Mouse (Mus musculus) heart, adult 2 months (tissue): ENCODE data around the gene Nrbp1. TPM values are rescaled to one million over a fixed set of nuclear protein-coding genes. Genes with fewer than 3 reads are reported as not detected.

Source experiments
- DNase-seq, 2 experiments: peaks; one replicate each; pipeline ENCODE4 v3.0.0; 2021
- H3K27ac ChIP-seq: fragments of 200-600 bp; 2 replicates; pipeline ENCODE4 v1.8.1; 2022
- H3K27me3 ChIP-seq: fragments of 200-500 bp; 2 replicates; pipeline ENCODE4 v1.6.1; 2012; ENCODE audit warnings: mild to moderate bottlenecking, low read length, inconsistent platforms, mixed read lengths; ENCODE audit not compliant: control insufficient read depth, insufficient read depth
- H3K36me3 ChIP-seq: fragments of 200-500 bp; 2 replicates; pipeline ENCODE4 v1.6.1; 2012; ENCODE audit warnings: low read length, inconsistent platforms; ENCODE audit not compliant: control insufficient read depth, insufficient read depth
- H3K4me1 ChIP-seq: fragments of 200-500 bp; 2 replicates; pipeline ENCODE4 v1.6.1; 2011; ENCODE audit warnings: low read length; ENCODE audit not compliant: control insufficient read depth, insufficient read depth
- H3K4me3 ChIP-seq: fragments of 200-600 bp; 2 replicates; pipeline ENCODE4 v1.8.1; 2022
- H3K79me2 ChIP-seq: fragments of 200-500 bp; replicated peaks from 2 replicates; pipeline ENCODE4 v1.6.1; 2012; ENCODE audit warnings: mild to moderate bottlenecking, inconsistent platforms, low read length, moderate library complexity, mixed read lengths; ENCODE audit not compliant: control insufficient read depth, insufficient read depth
- H3K9ac ChIP-seq: fragments of 200-500 bp; 2 replicates; pipeline ENCODE4 v1.6.1; 2012; ENCODE audit warnings: low read depth, mild to moderate bottlenecking, control low read depth, inconsistent platforms, low read length, mixed read lengths
- CTCF ChIP-seq: fragments of 200-600 bp; IDR thresholded peaks from 2 replicates; pipeline ENCODE4 v1.8.1; 2022; ENCODE audit warnings: antibody characterized with exemption, mild to moderate bottlenecking, moderate library complexity
- EP300 ChIP-seq: fragments of 200-500 bp; IDR thresholded peaks from 2 replicates; pipeline ENCODE4 v1.6.1; 2011; ENCODE audit warnings: low read depth, low read length, control low read depth; ENCODE audit not compliant: insufficient read depth
- POLR2A ChIP-seq: fragments of 200-500 bp; IDR thresholded peaks from 2 replicates; pipeline ENCODE4 v1.6.1; 2011; ENCODE audit warnings: mild to moderate bottlenecking, low read depth, low read length, control low read depth; ENCODE audit not compliant: insufficient read depth
- WGBS: fragments of 180-500 bp; shearing (Covaris S2); methylation state at CpG from one replicate; pipeline ENCODE4 v1.1.7; 2018; 5-methylcytosine and 5-hydroxymethylcytosine counted together
- intact Hi-C: fragments of 180-260 bp; cut with DNase I; formaldehyde crosslinking; loops from one replicate; pipeline ENCODE4 v1.15.1; 2025
- polyA plus RNA-seq: library from polyadenylated mRNA; depleted of rRNA; stranded (reverse); fragments of >200 nt; gene quantifications from 2 replicates; pipeline ENCODE4 v1.2.3, GENCODE M21; 2012
- total RNA-seq, 2 experiments: library from RNA; stranded (reverse); gene quantifications; 2 replicates each; pipeline ENCODE4 v1.2.3; 2021

The Nrbp1 gene
- total and polyA plus RNA-seq, 3 experiments = 75.9 to 151 (median 80.3) TPM

DNA sequence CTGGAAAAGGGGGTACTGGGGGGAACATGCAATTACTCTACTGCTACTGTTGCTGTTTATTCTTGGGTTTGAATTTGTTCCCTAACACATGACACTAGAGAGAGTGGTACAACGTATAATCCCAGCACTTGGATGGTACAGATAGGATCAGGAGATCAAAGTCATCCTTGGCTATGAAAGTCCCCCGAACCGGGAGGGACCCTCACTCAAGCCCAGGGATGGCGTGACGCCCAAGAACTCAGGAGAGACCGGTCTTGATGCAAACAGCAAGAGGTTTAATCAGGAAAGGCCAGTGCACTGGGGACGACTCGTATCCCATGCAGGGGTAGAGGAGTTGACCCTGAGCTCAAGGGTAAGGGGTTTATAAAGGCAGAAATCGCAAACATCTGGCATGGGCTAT, 18.0 kb upstream of the Nrbp1 start:
- DNase-seq = no peak
- TF ChIP-seq EP300 = no peak
- no peak for TF ChIP-seq CTCF
- TF ChIP-seq POLR2A = no peak
- Histone ChIP-seq H3K36me3 (peaks cover 7% of the 10 kb centered on the region), H3K9ac (no peak overlapping the region), H3K27me3 (no peaks in the 10 kb centered on the region), H3K27ac (no peak overlapping the region), H3K4me3 (no peak overlapping the region), H3K79me2 (0 out of 2 replicates have a peak, but pooled peaks cover 2% of the 10 kb centered on the region), H3K4me1 (peaks cover 6% of the 10 kb centered on the region)
- 95% methylated on average over 9 of the region's 9 CpGs for WGBS
- intact Hi-C loops = loop anchor here (5.0 kb wide), 1 partner anchor 105 kb away; no protein-coding TSS in a partner anchor

DNA sequence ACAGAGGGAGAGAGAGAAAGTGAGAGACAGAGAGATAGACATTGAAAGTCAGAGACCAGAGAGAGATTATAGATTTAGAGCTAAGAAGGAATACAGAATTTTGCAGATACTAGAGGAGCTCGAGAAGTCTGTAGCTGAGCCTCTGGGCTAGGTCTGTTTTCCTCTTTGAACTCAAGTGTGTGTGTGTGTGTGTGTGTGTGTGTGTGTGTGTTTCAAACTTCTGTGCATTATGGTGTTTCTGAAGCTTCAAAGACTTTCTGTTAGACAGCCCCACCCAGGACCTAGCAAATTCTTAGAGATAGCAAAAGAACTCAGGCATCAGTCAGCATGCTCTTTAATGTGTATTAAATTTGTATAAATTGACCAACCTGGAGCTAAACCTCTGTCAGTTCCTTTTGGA, 14.0 kb upstream of the Nrbp1 start:
- intact Hi-C loops = no loop called here
- Histone ChIP-seq H3K4me3 (no peak overlapping the region), H3K36me3 (no peaks in the 10 kb centered on the region), H3K79me2 (no peaks in the 10 kb centered on the region), H3K4me1 (no peaks in the 10 kb centered on the region), H3K27ac (no peak overlapping the region), H3K9ac (no peak overlapping the region), H3K27me3 (no peaks in the 10 kb centered on the region)
- DNase-seq = no peak
- 63% methylated on average over 1 of the region's 1 CpGs for WGBS
- no peak for TF ChIP-seq EP300
- TF ChIP-seq CTCF = no peak
- TF ChIP-seq POLR2A = no peak

DNA sequence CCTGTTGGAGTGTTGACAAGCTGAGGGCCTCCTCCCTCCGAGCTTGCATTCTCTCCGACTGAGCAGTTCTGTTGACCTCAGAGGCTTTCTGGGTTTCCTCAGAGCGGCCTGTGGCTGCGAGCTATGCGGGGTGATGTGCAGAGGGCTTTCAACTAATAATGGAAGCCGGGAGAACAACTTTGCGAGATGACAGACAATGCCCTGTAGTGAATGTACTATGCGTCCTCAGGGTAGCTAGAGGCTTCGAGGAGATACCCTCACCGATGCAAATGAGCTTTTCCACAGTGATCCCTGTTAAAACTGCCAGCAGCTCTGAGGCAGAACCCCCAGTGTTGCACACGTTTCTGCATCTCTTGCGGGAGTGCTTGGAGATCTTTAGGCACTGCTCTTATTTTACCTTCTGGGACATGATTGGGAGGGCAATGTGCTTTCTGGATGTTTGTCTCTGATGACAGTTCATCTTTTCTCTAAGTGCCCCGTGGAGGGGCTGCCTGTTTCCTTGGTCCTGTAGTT, 914 bp downstream of the Nrbp1 start:
- intact Hi-C loops = loop anchor here (1.0 to 5.0 kb wide), 2 partner anchors 48 to 1611 kb away; partner anchors contain the start of genes Eif2b4, Prr14l and Snx17
- H3K27me3 ChIP-seq = no peaks in the 10 kb centered on the region
- peak overlapping the region; percentile 92 for H3K4me3 ChIP-seq
- peaks cover 10% of the 10 kb centered on the region for H3K36me3 ChIP-seq
- peaks cover 6% of the 10 kb centered on the region for H3K4me1 ChIP-seq
- no peak for DNase-seq
- TF ChIP-seq POLR2A = peak; percentile 40; the same call in 1 of the 2 replicates
- TF ChIP-seq CTCF = no peak
- under 1% methylated on average over 13 of the region's 13 CpGs for WGBS
- peaks cover 1% of the 10 kb centered on the region; the same call in 1 of the 2 replicates for H3K79me2 ChIP-seq
- H3K9ac ChIP-seq = peak overlapping the region; percentile 78
- peak overlapping the region; percentile 98 for H3K27ac ChIP-seq

GRCm38 (mm10) chr5:31242191-31242590, 1.5 kb downstream of the Nrbp1 start:
- Histone ChIP-seq H3K27ac (peak overlapping the region; percentile 98; the same call in 1 of the 2 replicates), H3K4me3 (peak overlapping the region; percentile 92), H3K79me2 (peaks cover 1% of the 10 kb centered on the region; the same call in 1 of the 2 replicates), H3K36me3 (peaks cover 15% of the 10 kb centered on the region), H3K9ac (peak overlapping the region; percentile 43), H3K27me3 (no peaks in the 10 kb centered on the region), H3K4me1 (peaks cover 6% of the 10 kb centered on the region)
- 9% methylated on average over 10 of the region's 10 CpGs for WGBS
- intact Hi-C loops = loop anchor here (5.0 kb wide), 1 partner anchor 1610 kb away; the partner anchor contains the start of gene Prr14l
- no peak for DNase-seq
- TF ChIP-seq POLR2A (no peak), EP300 (no peak), CTCF (no peak)

- Histone ChIP-seq H3K27me3 (no peaks in the 10 kb centered on the region), H3K79me2 (no peaks in the 10 kb centered on the region; the same call in 1 of the 2 replicates), H3K27ac (no peak overlapping the region), H3K4me1 (peaks cover 16% of the 10 kb centered on the region), H3K4me3 (no peak overlapping the region), H3K36me3 (peaks cover 19% of the 10 kb centered on the region), H3K9ac (no peak overlapping the region)
- DNase-seq = no peak
- TF ChIP-seq EP300 (no peak), CTCF (no peak), POLR2A (no peak)
- 66% methylated on average over 4 of the region's 4 CpGs for WGBS
- intact Hi-C loops = no loop called here
Measured at GRCm38 (mm10) chr5:31250716-31251115, 10.1 kb downstream of the Nrbp1 start.

DNA sequence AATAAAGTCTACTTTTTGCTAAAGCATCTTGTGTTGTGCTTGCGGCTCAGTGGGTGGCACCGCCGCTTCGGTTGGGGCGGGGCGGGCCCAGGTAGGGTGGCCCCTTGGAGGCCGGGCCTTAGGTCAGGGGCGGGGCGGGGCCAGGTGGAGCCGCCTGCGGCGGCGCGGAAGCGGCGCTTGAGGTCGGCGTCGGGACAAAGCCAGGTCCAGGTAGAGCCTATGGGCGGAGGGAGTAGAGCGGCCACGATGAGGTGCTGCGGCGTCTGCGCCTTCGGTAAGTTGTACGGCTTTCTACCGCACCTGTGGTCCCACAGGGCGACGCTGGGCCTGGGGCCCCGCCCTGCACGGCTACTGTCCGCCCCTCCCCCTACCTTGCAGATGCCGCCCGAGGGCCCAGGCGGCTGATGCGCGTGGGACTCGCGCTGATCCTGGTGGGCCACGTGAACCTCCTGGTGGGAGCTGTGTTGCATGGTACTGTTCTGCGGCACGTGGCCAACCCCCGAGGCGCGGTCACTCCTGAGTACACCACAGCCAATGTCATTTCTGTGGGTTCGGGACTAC, 11.0 kb downstream of the Nrbp1 start, which contains the start of gene Krtcap3:
Krtcap3 (plus strand) TSS at position 151 of the 561 bp plus-strand sequence.
- peaks cover 18% of the 10 kb centered on the region for H3K36me3 ChIP-seq
- no peak within 1 kb of the TSS for H3K4me3 ChIP-seq
- intact Hi-C loops = no loop called here
- no peak within 1 kb of the TSS for H3K27ac ChIP-seq
- H3K27me3 ChIP-seq = no peaks in the 10 kb centered on the region
- TF ChIP-seq CTCF (no peak), POLR2A (no peak), EP300 (no peak)
- H3K79me2 ChIP-seq = no peaks in the 10 kb centered on the region
- no peak within 1 kb of the TSS for H3K9ac ChIP-seq
- DNase-seq = no peak
- WGBS = 55% methylated on average over 47 of the region's 47 CpGs
- peaks cover 16% of the 10 kb centered on the region for H3K4me1 ChIP-seq
